Mouse (Mus musculus): ENCODE results near the gene Spaca6. TPM values are rescaled to one million over a fixed set of nuclear protein-coding genes. Genes with fewer than 3 reads are reported as not detected.

Spaca6 gene
- total RNA-seq, 4 experiments from 2014 or later, result 43.9 to 173 (median 91.6) TPM

Small RNAs within 50 kb of the gene (microRNA-seq; reads per million reads assigned to microRNA genes)
- gene Gm25927, result 0 reads per million in 2 experiments
- gene Mir125a, result 6,775 to 10,060 reads per million in 2 experiments
- gene Mir99b, result 3,863 to 10,297 reads per million in 2 experiments
- gene Mirlet7e, result 0 reads per million in 2 experiments

Other genes with a start within 250 kb of the Spaca6 start
- 100 to 1,000 TPM; 113 to 176 (median 144) TPM for gene Lnpep, start 202.1 kb upstream of the Spaca6 start, total RNA-seq (2022)
- gene Vmn2r90, start 123.4 kb upstream of the Spaca6 start, total RNA-seq (2022), result not detected
- gene Has1, start 28.0 kb downstream of the Spaca6 start, total RNA-seq (2022), result under 1 TPM in 2 of 4 experiments, not detected in 2; 0.23 to 0.24 TPM
- gene Fpr1, start 56.8 kb downstream of the Spaca6 start, total RNA-seq (2022), result under 1 TPM in 1 of 4 experiments, not detected in 3; 0.17 TPM
- gene Fpr2, start 60.7 kb downstream of the Spaca6 start, total RNA-seq (2022), result under 1 TPM in 1 of 4 experiments, not detected in 3; 0.56 TPM
- not detected for gene Fpr3, start 60.7 kb downstream of the Spaca6 start, total RNA-seq (2022)
- not detected for gene Fpr-rs4, start 194.6 kb downstream of the Spaca6 start, total RNA-seq (2022)
- gene Vmn2r124, start 222.3 kb downstream of the Spaca6 start, total RNA-seq (2022), result not detected